Mouse (Mus musculus) mouse trophoblast stem cell (cell line): ENCODE results near the gene Myrip.

Source experiments
- in situ Hi-C, 2 experiments: fragments of 300-500 bp; cut with MseI, MboI; formaldehyde crosslinking; loops; 2 replicates in 1 of 2; 3 replicates in 1 of 2; pipeline ENCODE4 v1.15.1; 2025

Gene Myrip

GRCm38 (mm10) chr9:120519469-120520125 is 218.3 kb downstream of the Myrip start:
- in situ Hi-C loops, result no loop called here

- in situ Hi-C loops, result no loop called here
Observed at GRCm38 (mm10) chr9:120521161-120521560, 219.8 kb downstream of the Myrip start.
